Mouse (Mus musculus) heart, adult 9 months (tissue): ENCODE data around the gene Sirt2.
A peak's percentile ranks its signal among the peaks of the same experiment; 100 is the strongest.

Experiments used
- DNase-seq, 2 experiments: peaks; one replicate each; pipeline ENCODE4 v3.0.0; 2022; ENCODE audit warnings: low spot score in 2 of 2

The Sirt2 gene

DNA sequence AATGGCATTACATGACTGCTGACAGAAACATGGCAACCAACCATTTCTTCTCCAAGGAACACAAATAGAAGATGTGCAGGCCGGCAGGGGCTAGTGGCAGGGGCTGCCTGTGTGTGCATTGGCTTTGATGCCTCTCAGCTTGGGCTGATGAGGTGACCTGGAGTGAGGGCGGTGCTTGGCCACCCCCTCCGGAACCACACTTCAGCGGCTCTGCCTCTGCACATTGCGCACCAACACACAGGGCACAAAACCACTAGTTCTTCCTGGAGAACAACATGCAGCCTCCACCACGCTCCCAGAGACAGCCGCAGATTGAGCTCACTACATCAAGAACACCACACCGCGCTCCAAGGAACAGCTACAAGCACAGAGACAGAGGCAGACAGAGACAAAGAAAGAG, 49.7 kb downstream of the Sirt2 start:
- DNase-seq: peak in 1 of 2 experiments; percentile 38

DNA sequence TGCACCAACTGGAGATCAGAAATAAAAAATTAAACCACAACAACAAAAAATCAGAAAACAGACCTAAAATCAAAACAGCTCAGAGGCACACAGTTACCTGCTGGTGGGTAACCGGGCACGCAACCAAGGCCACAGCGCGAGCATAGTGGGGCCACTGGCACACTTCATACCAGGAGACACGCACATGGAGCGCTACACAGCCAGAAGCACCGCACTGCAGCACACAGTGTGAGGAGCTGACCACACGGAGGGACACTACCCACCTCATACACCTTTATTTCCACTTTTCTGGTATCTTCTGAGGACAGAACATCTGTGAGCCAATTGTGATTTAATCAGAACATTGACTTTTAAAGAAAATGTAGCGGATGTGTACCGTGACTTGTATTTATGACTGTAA, 50.4 kb downstream of the Sirt2 start:
- DNase-seq: no peak

GRCm38 (mm10) chr7:28817524-28817923, 51.0 kb downstream of the Sirt2 start:
- no peak for DNase-seq

DNA sequence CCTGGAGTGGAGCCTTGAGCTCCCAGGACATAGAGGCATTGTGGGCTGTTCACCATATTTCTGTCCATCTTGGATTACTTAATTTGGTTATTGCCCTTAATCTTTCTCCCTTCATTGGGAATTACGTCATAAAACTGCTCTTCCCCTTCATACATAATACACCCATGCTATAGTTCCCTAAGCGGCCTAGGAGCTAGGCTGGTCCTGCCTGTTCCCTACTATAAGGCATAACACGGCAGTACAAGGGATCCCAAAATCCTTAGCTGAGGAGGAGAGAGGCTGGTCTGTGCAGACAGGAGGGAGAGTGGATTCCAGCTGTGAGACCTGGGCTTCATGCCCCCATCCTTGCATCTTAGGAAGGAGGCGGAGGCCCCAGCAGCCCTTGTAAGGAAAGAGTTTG, 51.4 kb downstream of the Sirt2 start:
- no peak for DNase-seq

GRCm38 (mm10) chr7:28818436-28818835, 51.9 kb downstream of the Sirt2 start:
- no peak for DNase-seq

DNA sequence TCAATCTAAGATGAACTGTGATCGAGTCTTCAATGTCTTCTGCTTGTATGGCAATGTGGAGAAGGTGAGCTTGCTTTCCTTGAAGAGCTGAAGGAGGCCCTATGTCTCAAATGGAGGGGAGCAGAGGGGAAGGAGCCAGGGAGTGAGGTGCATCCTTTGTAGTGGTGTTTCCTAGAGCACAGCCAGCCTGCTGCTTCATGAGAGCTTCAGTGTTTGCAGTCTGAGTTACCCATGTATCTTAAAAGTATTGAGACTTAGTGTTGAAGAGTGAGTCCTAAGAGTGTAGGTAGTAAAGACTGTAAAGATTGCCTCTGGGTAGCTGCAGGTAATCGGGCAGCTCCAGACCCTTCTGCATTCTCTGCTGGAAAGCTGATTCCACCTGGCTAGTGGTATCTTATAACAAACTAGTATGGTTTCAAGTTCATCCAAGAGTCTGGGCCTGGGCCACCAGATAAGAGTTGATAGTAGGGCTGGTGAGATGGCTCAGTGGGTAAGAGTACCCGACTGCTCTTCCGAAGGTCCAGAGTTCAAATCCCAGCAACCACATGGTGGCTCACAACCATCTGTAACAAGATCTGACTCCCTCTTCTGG, 52.4 kb downstream of the Sirt2 start:
- no peak for DNase-seq

GRCm38 (mm10) chr7:28819571-28819970, 53.0 kb downstream of the Sirt2 start:
- DNase-seq: no peak

- peak; percentile 70 to 77 for DNase-seq
These were observed 54.1 kb downstream of the Sirt2 start for GRCm38 (mm10) chr7:28820358-28821260.

GRCm38 (mm10) chr7:28821261-28821831, 54.8 kb downstream of the Sirt2 start:
- DNase-seq: peak; percentile 71 to 74

GRCm38 (mm10) chr7:28822556-28822955, 56.0 kb downstream of the Sirt2 start:
- DNase-seq: no peak

- no peak for DNase-seq
These were observed 56.7 kb downstream of the Sirt2 start for GRCm38 (mm10) chr7:28822993-28823903.

- DNase-seq: no peak
These were observed 57.4 kb downstream of the Sirt2 start for GRCm38 (mm10) chr7:28823932-28824331.

DNA sequence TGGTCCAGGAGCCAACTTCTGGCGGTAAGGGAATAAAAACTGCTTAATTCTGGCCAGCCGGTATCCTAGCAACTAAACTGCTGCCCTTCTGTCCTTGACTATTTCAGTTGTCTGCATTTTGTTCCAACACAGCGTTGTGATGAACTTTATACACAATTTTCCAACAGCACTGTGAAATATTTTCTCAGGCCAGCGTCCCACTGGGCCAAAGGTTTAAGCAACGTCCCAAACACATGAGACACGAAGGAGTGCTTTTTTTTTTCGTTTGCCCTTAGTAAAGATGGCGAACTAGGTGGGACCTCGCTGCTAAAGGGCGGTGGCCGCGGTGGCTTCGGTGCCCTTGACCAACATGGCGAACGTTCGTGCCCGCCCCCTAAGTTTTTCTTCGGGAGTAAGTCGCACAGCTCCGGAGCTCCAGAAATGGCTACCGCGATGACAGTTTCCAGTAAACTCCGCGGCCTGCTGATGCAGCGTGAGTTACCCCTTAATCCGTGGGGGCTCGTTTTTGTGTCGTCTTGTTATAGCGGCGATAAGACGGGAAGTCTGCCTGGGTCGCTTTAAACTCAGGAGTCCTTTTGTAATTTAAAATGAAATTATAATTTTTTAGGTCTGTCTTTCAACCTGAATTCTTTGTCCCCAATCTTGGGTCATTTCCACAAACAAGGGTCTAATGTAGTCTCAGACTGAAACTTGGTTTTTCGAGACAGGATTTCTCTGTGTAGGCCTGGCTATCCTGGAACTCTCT, 58.6 kb downstream of the Sirt2 start, which contains the start of gene Ech1:
Gene Ech1, plus strand, starts transcription at position 277 of the 745 bp plus-strand sequence.
- DNase-seq: peak; percentile 91 to 96

DNA sequence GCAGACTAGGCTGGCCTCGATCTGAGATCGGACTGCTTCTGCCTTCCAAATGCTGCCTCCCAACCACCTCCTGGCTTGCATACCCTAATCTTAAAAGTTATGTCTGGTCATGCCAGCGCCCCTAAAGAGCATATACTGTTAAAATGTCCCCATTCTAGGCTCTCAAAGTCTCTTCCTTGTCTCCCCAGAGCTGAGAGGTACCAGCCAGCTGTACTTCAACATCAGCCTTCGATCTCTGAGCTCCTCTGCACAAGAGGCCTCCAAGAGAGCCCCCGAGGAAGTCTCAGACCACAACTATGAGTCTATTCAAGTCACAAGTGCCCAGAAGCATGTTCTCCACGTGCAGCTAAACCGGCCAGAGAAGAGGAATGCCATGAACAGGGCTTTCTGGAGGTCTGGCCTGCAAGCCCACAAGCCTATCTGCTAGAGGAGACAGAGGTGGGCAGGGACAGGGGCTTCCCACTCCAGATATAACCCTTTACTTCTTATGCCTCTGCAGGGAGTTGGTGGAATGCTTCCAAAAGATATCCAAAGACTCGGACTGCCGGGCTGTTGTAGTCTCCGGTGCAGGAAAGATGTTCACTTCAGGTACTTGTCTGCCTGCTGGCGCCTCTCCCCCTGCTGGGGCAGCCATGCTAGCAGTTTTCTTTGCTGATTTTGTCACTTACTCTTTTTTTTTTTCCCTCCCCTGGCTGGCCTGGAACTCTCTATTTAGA, 59.3 kb downstream of the Sirt2 start:
- peak in 1 of 2 experiments; percentile 57 for DNase-seq

DNA sequence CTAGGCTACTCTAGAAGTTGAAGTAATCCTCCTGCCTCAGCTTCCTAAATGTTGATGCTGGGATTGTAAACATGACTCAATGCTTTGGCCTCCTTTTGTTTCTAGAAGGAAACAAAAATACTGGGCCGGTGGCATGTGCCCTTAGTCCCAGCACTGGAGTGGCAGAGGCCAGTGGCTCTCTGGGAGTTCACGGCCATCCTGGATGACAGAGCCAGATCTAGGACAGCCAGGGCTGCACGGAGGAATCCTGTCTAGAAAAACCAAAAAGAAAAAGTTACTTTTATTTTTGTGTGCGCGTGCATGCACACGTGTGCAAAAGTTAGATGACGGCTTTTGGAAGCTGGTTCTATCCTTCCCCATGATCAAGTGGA, 59.9 kb downstream of the Sirt2 start:
- DNase-seq: no peak

DNA sequence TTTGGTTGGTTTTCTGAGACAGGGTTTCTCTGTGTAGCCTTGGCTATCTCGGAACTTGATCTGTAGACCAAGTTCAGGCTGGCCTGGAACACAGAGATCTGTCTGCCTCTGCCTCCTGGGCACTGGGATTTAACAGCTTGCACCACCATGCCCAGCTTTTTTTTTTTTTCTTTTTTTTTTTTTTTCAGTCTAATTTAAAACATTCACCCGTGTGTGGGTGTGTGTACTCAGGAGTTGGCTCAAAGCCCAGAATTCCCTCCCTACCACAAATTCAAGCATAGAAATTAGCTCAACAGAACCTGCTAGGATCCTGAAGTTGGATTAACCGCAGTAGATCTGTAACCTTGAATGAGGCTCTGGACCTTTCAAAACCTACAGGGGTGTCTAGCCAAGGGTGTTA, 60.8 kb downstream of the Sirt2 start:
- DNase-seq: peak in 1 of 2 experiments; percentile 47

- DNase-seq: peak; percentile 71 to 72
These were observed 63.3 kb downstream of the Sirt2 start for GRCm38 (mm10) chr7:28829821-28830220.

DNA sequence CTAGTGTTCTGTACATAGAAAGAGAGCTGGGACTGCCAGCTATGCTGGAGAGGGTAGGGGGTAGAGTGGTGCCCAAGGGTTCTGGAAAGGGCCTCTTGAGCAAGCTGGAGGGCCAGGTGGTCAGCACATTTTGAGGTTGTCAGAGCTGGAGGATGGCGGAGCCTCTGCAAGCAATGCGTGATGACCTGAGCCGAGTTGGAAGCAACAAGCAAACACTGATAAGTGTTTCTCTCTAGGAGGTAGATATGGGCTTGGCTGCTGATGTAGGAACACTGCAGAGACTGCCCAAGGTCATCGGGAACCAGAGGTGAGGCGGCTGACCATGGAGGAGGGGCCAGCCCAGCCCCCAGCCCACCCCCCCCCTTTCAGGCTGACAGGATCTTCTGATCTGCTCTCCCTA, 64.4 kb downstream of the Sirt2 start:
- DNase-seq: peak; percentile 61 to 65

DNA sequence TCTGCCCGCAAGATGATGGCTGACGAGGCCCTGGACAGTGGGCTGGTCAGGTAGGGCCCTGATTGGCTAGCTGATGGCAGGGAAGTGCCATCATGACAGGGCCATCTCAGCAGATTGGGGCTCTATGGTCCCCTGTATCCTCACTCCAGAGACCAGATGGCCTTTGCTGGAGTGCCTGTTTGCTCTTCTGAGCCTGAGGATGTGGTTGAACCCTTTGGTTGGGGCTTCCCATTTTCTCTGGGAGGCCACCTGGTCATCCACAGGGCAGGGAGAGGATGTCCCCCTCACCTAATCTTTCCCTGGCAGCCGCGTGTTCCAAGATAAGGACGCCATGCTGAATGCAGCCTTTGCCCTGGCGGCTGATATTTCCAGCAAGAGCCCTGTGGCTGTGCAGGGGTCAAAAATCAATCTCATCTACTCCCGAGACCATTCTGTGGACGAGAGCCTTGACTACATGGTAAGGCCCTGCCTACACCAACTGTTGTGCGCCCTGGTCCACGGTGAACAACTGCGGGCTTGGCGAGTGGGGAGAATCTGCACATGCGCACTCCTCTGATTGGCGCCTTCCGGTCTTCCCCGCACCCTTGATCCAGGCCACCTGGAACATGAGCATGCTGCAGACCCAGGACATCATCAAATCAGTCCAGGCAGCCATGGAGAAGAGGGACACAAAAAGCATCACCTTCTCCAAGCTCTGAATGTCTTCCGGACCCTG, 65.0 kb downstream of the Sirt2 start:
- no peak for DNase-seq

DNA sequence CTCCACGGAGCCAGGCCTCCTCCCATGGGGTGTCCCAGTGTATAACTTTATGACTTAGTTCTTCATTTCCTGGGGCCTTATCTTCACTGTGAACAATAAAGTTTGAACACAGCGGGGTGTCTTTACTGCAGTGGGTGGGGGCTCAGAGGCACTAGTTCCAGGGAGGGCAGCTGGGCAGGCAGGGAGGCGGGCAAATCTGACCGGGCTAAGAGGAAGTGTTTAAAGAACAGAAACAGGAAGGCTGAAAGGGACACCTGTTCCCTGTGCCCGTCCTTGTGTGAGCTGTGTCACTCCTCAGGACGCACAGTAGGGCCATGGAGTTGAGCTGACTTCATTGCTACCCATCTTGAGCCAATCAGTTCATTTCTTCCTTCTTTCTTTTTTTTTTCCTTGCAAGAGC, 65.6 kb downstream of the Sirt2 start:
- DNase-seq: no peak
